Mouse (Mus musculus) retina, postnatal 1 day (tissue): ENCODE data around the gene Atp8b3.

Experiments
- DNase-seq: peaks from one replicate; pipeline ENCODE4 v3.0.0-alpha.2; 2012

The Atp8b3 gene

GRCm38 (mm10) chr10:80513739-80514138 is 25.2 kb downstream of the Atp8b3 start:
- DNase-seq: no peak

- DNase-seq: no peak
Measured at GRCm38 (mm10) chr10:80510273-80510660, 28.7 kb downstream of the Atp8b3 start.

- peak; percentile 80 for DNase-seq
Measured at GRCm38 (mm10) chr10:80509412-80510272, 29.3 kb downstream of the Atp8b3 start.

GRCm38 (mm10) chr10:80506222-80506621 is 32.7 kb downstream of the Atp8b3 start:
- DNase-seq: peak; percentile 86

GRCm38 (mm10) chr10:80504724-80505123 is 34.2 kb downstream of the Atp8b3 start:
- no peak for DNase-seq

GRCm38 (mm10) chr10:80503599-80504220 is 35.2 kb downstream of the Atp8b3 start:
- no peak for DNase-seq

GRCm38 (mm10) chr10:80502819-80503314 is 36.1 kb downstream of the Atp8b3 start:
- DNase-seq: no peak

GRCm38 (mm10) chr10:80502291-80502690 is 36.6 kb downstream of the Atp8b3 start:
- DNase-seq: no peak

GRCm38 (mm10) chr10:80496421-80496820 is 42.5 kb downstream of the Atp8b3 start:
- DNase-seq: no peak

- no peak for DNase-seq
Measured at GRCm38 (mm10) chr10:80495901-80496300, 43.0 kb downstream of the Atp8b3 start.

GRCm38 (mm10) chr10:80494732-80495131 is 44.2 kb downstream of the Atp8b3 start, which contains the start of gene Onecut3:
Gene Onecut3, plus strand, starts transcription at chr10:80494835.
- DNase-seq: peak; percentile 67

GRCm38 (mm10) chr10:80490051-80490450 is 48.9 kb downstream of the Atp8b3 start:
- DNase-seq: no peak

- DNase-seq: no peak
Measured at GRCm38 (mm10) chr10:80486862-80487379, 52.0 kb downstream of the Atp8b3 start.

- no peak for DNase-seq
Measured at GRCm38 (mm10) chr10:80481002-80481401, 57.9 kb downstream of the Atp8b3 start.

- no peak for DNase-seq
Measured at GRCm38 (mm10) chr10:80478531-80478930, 60.4 kb downstream of the Atp8b3 start.

- peak; percentile 93 for DNase-seq
Measured at GRCm38 (mm10) chr10:80475290-80475959, 63.5 kb downstream of the Atp8b3 start.
